Mouse (Mus musculus) megakaryocyte, embryonic 14.5 days (primary cell): Measurements from ENCODE around the gene Pjvk.

Experiments used
- FLI1 ChIP-seq: IDR thresholded peaks from 2 replicates; pipeline ENCODE4 v1.6.1; 2012; ENCODE audit warnings: low read length, inconsistent platforms, mixed read lengths
- GATA1 ChIP-seq: IDR thresholded peaks from 3 replicates; pipeline ENCODE4 v1.6.1; 2012; ENCODE audit warnings: mixed read lengths, low read length, inconsistent platforms, borderline replicate concordance

DNA sequence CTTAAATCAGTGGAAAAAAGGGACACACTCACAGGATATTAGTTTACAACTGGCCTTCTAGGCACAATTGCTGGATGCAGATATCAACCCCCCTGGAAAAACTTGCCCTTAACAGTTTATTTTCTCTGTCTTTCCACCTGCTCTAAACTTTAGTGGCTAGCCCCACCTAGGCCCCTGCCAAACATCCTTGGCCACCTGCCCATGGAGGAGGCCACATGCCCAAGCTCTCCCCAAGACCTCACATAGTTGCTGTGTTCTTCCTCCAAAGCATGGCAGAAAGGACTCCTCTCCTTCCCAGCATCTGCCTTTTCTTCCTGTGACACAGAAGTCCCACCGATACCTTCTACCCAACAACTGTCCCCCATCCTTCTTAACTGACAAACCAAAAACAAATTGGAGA, 46.0 kb upstream of the Pjvk start:
- TF ChIP-seq GATA1, result no peak
- no peak for TF ChIP-seq FLI1
